Mouse (Mus musculus): Measurements from ENCODE around the gene Cx3cr1. TPM values are rescaled to one million over a fixed set of nuclear protein-coding genes. Genes with fewer than 3 reads are reported as not detected.

Gene Cx3cr1
- polyA plus RNA-seq, 1 experiment = 0.01 TPM

DNA sequence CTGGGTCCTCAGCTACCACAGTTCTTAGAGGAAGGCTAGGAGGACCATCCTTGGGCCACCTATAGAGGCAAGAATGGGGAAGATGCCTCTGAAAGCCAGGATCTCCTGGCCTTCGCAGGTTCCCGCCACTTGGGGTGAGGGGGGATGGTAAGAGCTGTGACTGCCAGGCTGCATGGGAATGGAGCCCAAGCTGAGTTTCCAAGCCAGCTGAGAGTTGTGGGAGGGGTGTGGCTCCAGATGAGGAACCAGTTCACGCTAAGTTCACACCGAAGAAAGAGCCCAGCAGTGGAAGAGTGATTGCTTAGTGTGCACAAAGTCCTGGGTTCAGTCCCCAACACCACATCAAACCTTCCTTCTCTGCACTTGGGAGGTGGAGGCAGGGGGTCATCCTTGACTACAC, 107.5 kb downstream of the Cx3cr1 start:
- no peaks in the 10 kb centered on the region for H3K9me3 ChIP-seq (ENCODE audit: control insufficient read depth, low read length)
- TF ChIP-seq TAL1 (IDR thresholded peaks at IDR 0.05; ENCODE audit: low read length) = no peak
- TF ChIP-seq GATA1 (IDR thresholded peaks at IDR 0.05; ENCODE audit: low read length) = no peak
- peaks cover 8% of the 10 kb centered on the region for H3K4me1 ChIP-seq (ENCODE audit: control insufficient read depth)
- H3K27me3 ChIP-seq (ENCODE audit: control insufficient read depth) = no peaks in the 10 kb centered on the region
- no peaks in the 10 kb centered on the region for H3K36me3 ChIP-seq (ENCODE audit: control insufficient read depth)
- no peak overlapping the region for H3K4me3 ChIP-seq (replicated peaks)

DNA sequence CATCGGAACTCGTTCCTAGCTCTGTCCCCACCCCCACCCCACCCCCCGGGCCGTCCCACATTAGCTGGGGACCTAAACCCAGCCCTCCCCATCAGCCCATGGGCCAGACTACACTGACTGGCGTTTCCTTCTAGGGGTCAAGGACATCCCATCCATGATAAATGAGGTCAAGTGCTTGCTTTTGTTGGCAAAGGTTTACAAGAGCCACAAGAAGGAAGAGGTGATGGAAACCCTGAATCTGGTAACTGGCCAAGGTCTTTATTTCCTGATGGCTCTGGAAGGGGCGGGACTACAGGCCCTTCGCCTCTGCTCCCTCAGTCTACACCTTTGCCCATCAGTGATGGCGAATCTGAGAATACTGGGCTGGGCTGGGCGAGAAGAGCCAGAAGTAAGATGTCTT, 110.8 kb downstream of the Cx3cr1 start:
- Histone ChIP-seq H3K4me3 (replicated peaks) (no peak overlapping the region), H3K9me3 (ENCODE audit: control insufficient read depth, low read length) (no peaks in the 10 kb centered on the region), H3K4me1 (ENCODE audit: control insufficient read depth) (peaks cover 3% of the 10 kb centered on the region), H3K27me3 (ENCODE audit: control insufficient read depth) (no peaks in the 10 kb centered on the region), H3K36me3 (ENCODE audit: control insufficient read depth) (no peaks in the 10 kb centered on the region)
- TF ChIP-seq TAL1 (IDR thresholded peaks at IDR 0.05; ENCODE audit: low read length) (no peak), GATA1 (IDR thresholded peaks at IDR 0.05; ENCODE audit: low read length) (no peak)

DNA sequence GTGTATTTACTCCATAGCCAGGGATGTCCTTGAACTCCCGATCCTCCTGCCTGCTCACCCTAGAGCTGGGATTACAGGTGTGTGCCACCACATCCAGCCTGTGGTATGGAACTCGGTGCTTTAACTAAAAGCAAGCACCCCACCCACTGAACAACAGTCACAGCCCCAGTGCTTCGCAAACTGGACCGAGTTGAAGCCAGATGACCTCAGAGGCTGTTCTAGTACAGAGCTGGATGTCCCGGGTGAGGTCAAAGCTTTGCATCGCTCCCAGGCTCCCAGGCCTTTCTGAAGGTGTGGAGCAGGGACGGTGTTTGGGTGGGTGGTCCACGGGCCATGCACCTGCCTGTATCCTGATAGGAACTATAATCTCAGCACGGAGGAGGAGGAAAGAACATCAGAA, 118.3 kb downstream of the Cx3cr1 start:
- Histone ChIP-seq H3K9me3 (ENCODE audit: control insufficient read depth, low read length) (no peaks in the 10 kb centered on the region), H3K27me3 (ENCODE audit: control insufficient read depth) (no peaks in the 10 kb centered on the region), H3K4me3 (replicated peaks) (no peak overlapping the region), H3K36me3 (ENCODE audit: control insufficient read depth) (no peaks in the 10 kb centered on the region), H3K4me1 (ENCODE audit: control insufficient read depth) (no peaks in the 10 kb centered on the region)
- no peak for TF ChIP-seq GATA1 (IDR thresholded peaks at IDR 0.05; ENCODE audit: low read length)
- TF ChIP-seq TAL1 (IDR thresholded peaks at IDR 0.05; ENCODE audit: low read length) = no peak

DNA sequence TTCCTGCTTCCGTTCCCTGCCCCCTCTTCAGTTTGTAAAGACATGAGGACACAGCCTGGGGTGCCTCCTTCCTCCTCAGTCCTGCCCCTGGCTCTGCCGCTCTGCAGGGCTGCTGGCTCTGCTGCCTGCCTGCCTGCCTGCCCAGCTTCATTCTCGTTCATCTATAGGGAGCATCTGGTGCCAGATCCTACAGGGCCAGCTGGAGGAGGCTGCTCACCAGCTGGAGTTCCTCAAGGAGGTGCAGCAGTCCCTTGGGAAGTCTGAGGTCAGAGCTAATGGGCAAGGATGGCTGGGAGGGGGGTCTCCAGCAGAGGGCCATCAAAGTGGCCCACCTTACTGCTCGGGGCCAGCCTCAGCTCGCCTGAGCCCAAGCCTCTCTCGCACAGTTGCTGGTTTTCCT, 119.2 kb downstream of the Cx3cr1 start:
- Histone ChIP-seq H3K9me3 (ENCODE audit: control insufficient read depth, low read length) (no peaks in the 10 kb centered on the region), H3K27me3 (ENCODE audit: control insufficient read depth) (no peaks in the 10 kb centered on the region), H3K4me3 (replicated peaks) (no peak overlapping the region), H3K4me1 (ENCODE audit: control insufficient read depth) (no peaks in the 10 kb centered on the region), H3K36me3 (ENCODE audit: control insufficient read depth) (no peaks in the 10 kb centered on the region)
- TF ChIP-seq GATA1 (IDR thresholded peaks at IDR 0.05; ENCODE audit: low read length) (no peak), TAL1 (IDR thresholded peaks at IDR 0.05; ENCODE audit: low read length) (no peak)

DNA sequence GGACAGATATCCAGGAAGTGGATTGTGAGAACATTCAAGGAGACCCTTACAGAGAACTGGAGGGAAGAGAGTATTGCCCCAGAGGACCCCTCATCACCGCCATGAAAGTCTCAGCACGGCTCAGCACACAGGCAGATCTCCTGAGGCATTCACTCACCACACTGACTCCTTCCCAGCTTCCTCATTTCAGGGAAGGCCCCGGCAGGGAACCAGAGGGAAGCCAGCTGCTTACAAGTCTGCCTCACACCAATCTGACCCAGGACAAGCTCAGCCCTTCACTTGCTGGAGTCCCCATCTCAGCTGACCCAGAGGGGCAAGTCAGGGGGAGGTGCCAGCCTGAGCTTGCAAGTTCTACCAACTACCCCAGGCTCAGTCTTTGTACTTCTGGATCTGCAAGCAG, 120.9 kb downstream of the Cx3cr1 start:
- TF ChIP-seq GATA1 (IDR thresholded peaks at IDR 0.05; ENCODE audit: low read length) (no peak), TAL1 (IDR thresholded peaks at IDR 0.05; ENCODE audit: low read length) (no peak)
- no peak overlapping the region for H3K4me3 ChIP-seq (replicated peaks)
- H3K9me3 ChIP-seq (ENCODE audit: control insufficient read depth, low read length) = no peaks in the 10 kb centered on the region
- no peaks in the 10 kb centered on the region for H3K36me3 ChIP-seq (ENCODE audit: control insufficient read depth)
- H3K27me3 ChIP-seq (ENCODE audit: control insufficient read depth) = no peaks in the 10 kb centered on the region
- no peaks in the 10 kb centered on the region for H3K4me1 ChIP-seq (ENCODE audit: control insufficient read depth)

DNA sequence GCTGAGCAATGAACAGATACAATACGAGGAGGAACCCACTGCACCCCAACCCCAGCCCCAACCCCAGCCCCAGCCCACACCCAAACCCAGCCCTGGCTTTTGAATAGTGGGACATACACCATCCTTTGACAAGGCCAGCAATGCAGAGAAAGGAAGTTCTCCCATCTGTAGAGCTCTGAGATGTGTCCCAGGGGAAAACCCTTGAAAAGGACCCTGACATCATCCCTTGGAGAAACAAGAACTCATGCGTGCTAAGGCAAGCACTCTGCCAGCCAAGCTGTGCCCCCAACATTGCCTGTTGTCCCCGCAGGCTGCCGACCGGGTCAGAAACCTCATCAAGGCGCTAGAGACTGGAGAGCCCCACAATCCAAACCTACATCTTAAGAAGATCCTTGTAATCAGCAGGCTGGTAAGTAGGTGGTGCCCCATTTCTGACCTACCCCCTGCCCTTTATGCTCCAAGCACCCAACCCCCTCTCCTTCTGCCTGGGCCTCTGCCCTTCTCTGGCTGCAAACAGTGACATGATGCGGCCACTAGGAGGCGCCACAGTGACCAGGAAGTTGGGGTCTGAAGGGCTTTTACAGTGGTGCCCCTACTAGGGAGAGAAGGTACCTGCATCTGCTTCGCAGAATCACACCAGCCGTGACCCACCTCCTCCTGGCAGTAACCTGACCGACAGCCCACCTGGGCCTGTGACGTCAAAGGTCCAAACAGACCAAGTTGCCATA, 124.3 kb downstream of the Cx3cr1 start:
- TF ChIP-seq TAL1 (IDR thresholded peaks at IDR 0.05; ENCODE audit: low read length) = no peak
- no peak for TF ChIP-seq GATA1 (IDR thresholded peaks at IDR 0.05; ENCODE audit: low read length)
- no peaks in the 10 kb centered on the region for H3K27me3 ChIP-seq (ENCODE audit: control insufficient read depth)
- no peaks in the 10 kb centered on the region for H3K9me3 ChIP-seq (ENCODE audit: control insufficient read depth, low read length)
- no peaks in the 10 kb centered on the region; the same call in 1 of the 2 replicates for H3K4me1 ChIP-seq (ENCODE audit: control insufficient read depth)
- no peak overlapping the region for H3K4me3 ChIP-seq (replicated peaks)
- H3K36me3 ChIP-seq (ENCODE audit: control insufficient read depth) = no peaks in the 10 kb centered on the region

DNA sequence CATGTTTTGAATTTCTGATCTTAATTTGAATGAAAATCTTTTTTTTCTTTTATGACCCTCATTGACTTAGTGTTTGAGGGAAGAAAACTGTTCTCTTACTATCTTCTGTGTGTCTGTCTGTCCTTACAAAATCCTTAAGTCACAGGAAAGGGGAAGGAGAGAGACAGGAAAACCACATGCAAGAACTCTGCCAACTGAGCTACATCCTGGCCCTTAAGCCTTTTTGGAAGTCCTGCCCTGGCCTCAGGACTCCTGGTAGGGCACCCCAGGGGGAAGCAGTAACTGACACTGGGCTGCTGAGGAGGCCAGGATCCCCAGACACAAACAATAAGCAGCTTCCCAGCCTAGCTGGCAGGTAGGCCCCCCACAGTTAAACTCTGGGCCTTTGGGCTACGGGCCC, 126.4 kb downstream of the Cx3cr1 start:
- no peaks in the 10 kb centered on the region for H3K36me3 ChIP-seq (ENCODE audit: control insufficient read depth)
- H3K4me1 ChIP-seq (ENCODE audit: control insufficient read depth) = no peaks in the 10 kb centered on the region; the same call in 1 of the 2 replicates
- no peaks in the 10 kb centered on the region for H3K27me3 ChIP-seq (ENCODE audit: control insufficient read depth)
- no peak overlapping the region for H3K4me3 ChIP-seq (replicated peaks)
- TF ChIP-seq TAL1 (IDR thresholded peaks at IDR 0.05; ENCODE audit: low read length) = no peak
- TF ChIP-seq GATA1 (IDR thresholded peaks at IDR 0.05; ENCODE audit: low read length) = no peak
- no peaks in the 10 kb centered on the region for H3K9me3 ChIP-seq (ENCODE audit: control insufficient read depth, low read length)

DNA sequence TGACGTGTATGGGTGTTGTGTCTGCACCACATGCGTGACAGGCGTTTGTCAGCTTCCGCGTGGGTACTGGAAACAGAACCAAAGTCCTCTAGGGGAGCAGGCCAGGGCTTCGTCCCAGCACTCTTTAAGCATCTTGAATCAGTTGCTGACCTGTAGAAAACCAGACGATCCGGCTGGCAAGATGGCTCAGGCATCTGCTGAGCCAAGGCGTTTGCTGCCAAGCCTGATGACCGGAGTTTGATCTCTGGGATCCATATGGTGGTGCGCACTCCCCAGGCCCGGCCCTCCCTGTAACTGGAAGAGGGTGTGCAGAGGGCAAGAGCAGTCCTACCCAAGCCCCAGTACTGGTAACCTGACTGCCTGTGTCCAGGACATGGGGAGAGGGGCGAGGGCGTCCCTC, 127.8 kb downstream of the Cx3cr1 start:
- Histone ChIP-seq H3K4me1 (ENCODE audit: control insufficient read depth) (peaks cover 13% of the 10 kb centered on the region), H3K9me3 (ENCODE audit: control insufficient read depth, low read length) (no peaks in the 10 kb centered on the region), H3K27me3 (ENCODE audit: control insufficient read depth) (no peaks in the 10 kb centered on the region), H3K36me3 (ENCODE audit: control insufficient read depth) (no peaks in the 10 kb centered on the region), H3K4me3 (replicated peaks) (no peak overlapping the region)
- TF ChIP-seq GATA1 (IDR thresholded peaks at IDR 0.05; ENCODE audit: low read length) (no peak), TAL1 (IDR thresholded peaks at IDR 0.05; ENCODE audit: low read length) (no peak)

DNA sequence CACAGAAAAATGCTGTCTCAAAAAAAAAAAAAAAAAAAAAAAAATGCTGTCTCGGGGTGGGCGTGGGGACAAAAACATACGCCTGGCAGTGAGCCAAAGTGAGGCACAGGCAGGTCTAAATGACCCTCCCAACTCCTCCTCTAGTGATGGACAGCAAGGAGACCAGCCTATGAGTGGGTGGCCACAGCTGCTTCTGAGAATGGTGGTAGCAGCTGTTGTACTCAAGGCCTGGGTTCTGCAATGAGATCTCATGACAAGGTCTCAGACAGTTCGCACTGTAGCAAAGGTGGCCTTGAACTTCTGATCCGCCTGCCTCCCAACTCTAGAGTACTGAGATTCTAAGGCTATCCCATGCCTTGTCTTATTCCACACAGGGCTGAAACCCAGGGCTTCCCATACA, 128.3 kb downstream of the Cx3cr1 start:
- H3K4me1 ChIP-seq (ENCODE audit: control insufficient read depth) = peaks cover 17% of the 10 kb centered on the region
- H3K36me3 ChIP-seq (ENCODE audit: control insufficient read depth) = no peaks in the 10 kb centered on the region
- no peak for TF ChIP-seq TAL1 (IDR thresholded peaks at IDR 0.05; ENCODE audit: low read length)
- TF ChIP-seq GATA1 (IDR thresholded peaks at IDR 0.05; ENCODE audit: low read length) = no peak
- no peaks in the 10 kb centered on the region for H3K9me3 ChIP-seq (ENCODE audit: control insufficient read depth, low read length)
- H3K4me3 ChIP-seq (replicated peaks) = no peak overlapping the region
- H3K27me3 ChIP-seq (ENCODE audit: control insufficient read depth) = no peaks in the 10 kb centered on the region

DNA sequence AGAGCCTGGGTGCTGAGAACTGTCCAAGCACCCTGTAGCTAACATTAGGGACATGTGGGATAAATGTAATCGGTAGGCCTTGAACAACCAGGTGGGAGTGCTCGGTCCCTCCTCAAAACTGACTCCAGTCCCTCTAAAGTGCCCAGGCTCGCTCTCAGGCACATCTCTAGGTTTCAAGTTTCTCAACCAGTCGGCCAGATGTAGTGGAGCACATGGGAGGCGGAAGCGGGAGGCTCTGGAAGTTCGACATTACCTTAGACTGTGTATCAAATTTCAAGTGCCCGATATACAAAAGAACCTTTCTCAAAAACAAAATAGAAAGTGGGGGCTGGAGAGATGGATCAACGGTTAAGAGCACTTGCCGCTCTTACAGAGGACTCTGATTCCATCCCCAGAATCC, 130.0 kb downstream of the Cx3cr1 start:
- Histone ChIP-seq H3K4me1 (ENCODE audit: control insufficient read depth) (peaks cover 25% of the 10 kb centered on the region), H3K27me3 (ENCODE audit: control insufficient read depth) (no peaks in the 10 kb centered on the region), H3K36me3 (ENCODE audit: control insufficient read depth) (no peaks in the 10 kb centered on the region), H3K9me3 (ENCODE audit: control insufficient read depth, low read length) (no peaks in the 10 kb centered on the region), H3K4me3 (replicated peaks) (no peak overlapping the region)
- no peak for TF ChIP-seq TAL1 (IDR thresholded peaks at IDR 0.05; ENCODE audit: low read length)
